Mouse (Mus musculus): ENCODE data around the gene Paxip1. TPM values are rescaled to one million over a fixed set of nuclear protein-coding genes. Genes with fewer than 3 reads are reported as not detected.
A peak's percentile ranks its signal among the peaks of the same experiment; 100 is the strongest.

Gene Paxip1
- total RNA-seq, 1 experiment = 49.3 TPM

DNA sequence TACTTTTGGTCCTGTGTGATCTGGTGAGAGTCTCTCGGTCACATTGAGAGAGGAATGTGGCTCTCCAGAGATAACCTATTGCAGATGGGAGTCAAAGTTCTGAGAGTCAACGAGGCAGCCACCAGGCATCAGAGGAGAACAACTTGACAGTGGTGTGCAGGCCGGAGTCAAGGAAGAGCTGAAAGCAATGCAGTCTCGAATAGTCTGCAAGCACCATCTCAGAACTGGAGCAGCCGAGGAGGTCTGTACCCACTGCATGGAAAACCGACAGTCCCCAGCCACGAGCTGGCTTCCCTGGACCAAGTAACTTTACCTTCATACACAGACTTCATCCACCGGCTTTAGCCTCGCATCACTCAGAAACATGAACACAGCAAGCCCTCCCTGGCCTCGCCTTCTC, 1.9 kb downstream of the Paxip1 start:
- no peak for TF ChIP-seq ZNF384 (IDR thresholded peaks at IDR 0.05; ENCODE audit: low read depth, low read length)
- no peak for TF ChIP-seq MAFK (IDR thresholded peaks at IDR 0.05; ENCODE audit: insufficient read depth, low read depth, low read length)
- TF ChIP-seq ZC3H11A (IDR thresholded peaks at IDR 0.05; ENCODE audit: borderline replicate concordance, low read depth, low read length) = no peak
- no peak for TF ChIP-seq CHD2 (IDR thresholded peaks at IDR 0.05; ENCODE audit: low read depth, low read length)
- TF ChIP-seq HCFC1 (IDR thresholded peaks at IDR 0.05; ENCODE audit: borderline replicate concordance, insufficient read depth, low read length) = no peak
- Histone ChIP-seq H3K27ac (ENCODE audit: insufficient read depth, low read depth, low read length, poor library complexity, severe bottlenecking) (no peak overlapping the region), H3K4me1 (ENCODE audit: control insufficient read depth in 2 of 2, insufficient read depth in 2 of 2, low read length in 2 of 2, poor library complexity in 1 of 2) (0 out of 4 replicates have a peak, but pooled peaks cover 2% of the 10 kb centered on the region in 2 experiments), H3K4me3 (ENCODE audit: insufficient read depth in 1 of 2, low read depth in 1 of 2, low read length in 2 of 2, poor library complexity in 1 of 2, severe bottlenecking in 1 of 2) (peak overlapping the region; percentile 83 to 98; a peak in 2 of 4 replicates), H3K9ac (ENCODE audit: insufficient read depth, low read depth, low read length, poor library complexity, severe bottlenecking) (peak overlapping the region; percentile 54), H3K9me3 (ENCODE audit: control insufficient read depth, insufficient read depth, low read depth, low read length) (no peaks in the 10 kb centered on the region), H3K36me3 (ENCODE audit: control insufficient read depth, insufficient read depth, low read length, poor library complexity, severe bottlenecking) (peaks cover 25% of the 10 kb centered on the region)
- in situ Hi-C loops (cut with MboI; ENCODE audit: low sequenced_read_pairs in 2 of 2, unreplicated experiment in 2 of 2) = no loop called here
- no peak for DNase-seq (ENCODE audit: low read depth, low spot score)

DNA sequence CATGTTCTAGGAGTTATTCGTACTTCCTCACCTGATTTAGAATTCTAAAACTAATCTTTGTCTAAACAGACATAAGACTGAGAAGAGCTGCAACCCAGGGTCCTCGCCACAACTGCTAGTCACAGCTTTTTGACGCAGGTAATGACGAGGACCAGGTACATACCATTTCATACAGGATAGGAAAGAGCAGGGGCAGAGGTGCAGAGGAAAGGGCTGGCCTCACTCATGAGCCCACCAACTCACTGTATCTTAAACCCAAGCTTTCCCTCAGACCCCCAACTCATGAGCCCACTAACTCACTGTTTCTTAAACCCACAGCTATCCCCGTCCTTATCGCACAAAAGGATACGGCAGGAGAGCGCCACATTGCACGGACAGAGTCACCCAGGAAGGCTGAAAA, 8.1 kb downstream of the Paxip1 start:
- H3K36me3 ChIP-seq (ENCODE audit: control insufficient read depth, insufficient read depth, low read length, poor library complexity, severe bottlenecking) = peaks cover 42% of the 10 kb centered on the region
- H3K4me3 ChIP-seq (ENCODE audit: insufficient read depth in 1 of 2, low read depth in 1 of 2, low read length in 2 of 2, poor library complexity in 1 of 2, severe bottlenecking in 1 of 2) = no peak overlapping the region
- TF ChIP-seq HCFC1 (IDR thresholded peaks at IDR 0.05; ENCODE audit: borderline replicate concordance, insufficient read depth, low read length) = no peak
- no peak for TF ChIP-seq ZNF384 (IDR thresholded peaks at IDR 0.05; ENCODE audit: low read depth, low read length)
- DNase-seq (ENCODE audit: low read depth, low spot score) = no peak
- in situ Hi-C loops (cut with MboI; ENCODE audit: low sequenced_read_pairs in 2 of 2, unreplicated experiment in 2 of 2) = no loop called here
- H3K4me1 ChIP-seq (ENCODE audit: control insufficient read depth in 2 of 2, insufficient read depth in 2 of 2, low read length in 2 of 2, poor library complexity in 1 of 2) = no peaks in the 10 kb centered on the region; a peak in 1 of 4 replicates
- H3K9ac ChIP-seq (ENCODE audit: insufficient read depth, low read depth, low read length, poor library complexity, severe bottlenecking) = no peak overlapping the region
- no peaks in the 10 kb centered on the region for H3K9me3 ChIP-seq (ENCODE audit: control insufficient read depth, insufficient read depth, low read depth, low read length)
- H3K27ac ChIP-seq (ENCODE audit: insufficient read depth, low read depth, low read length, poor library complexity, severe bottlenecking) = no peak overlapping the region

DNA sequence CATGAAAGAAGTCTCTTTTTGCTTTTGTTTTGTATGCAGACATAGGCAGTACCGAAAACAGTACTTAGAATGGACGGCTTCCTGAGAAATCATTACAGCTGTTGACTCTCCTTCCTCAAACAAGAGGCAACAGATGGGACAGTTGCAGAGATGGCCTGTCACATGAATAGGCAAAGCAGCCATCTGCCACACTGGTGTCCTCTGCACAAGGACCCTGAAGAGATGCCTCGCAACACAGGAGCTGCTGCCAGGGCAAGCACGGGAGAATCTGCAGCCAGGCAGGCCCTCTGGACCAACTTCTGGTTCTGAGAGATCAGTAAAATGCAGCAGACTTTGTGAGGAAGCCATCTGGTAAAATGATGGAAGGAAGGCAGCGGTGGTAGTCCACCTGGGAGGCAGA, 23.5 kb downstream of the Paxip1 start:
- Histone ChIP-seq H3K4me1 (ENCODE audit: control insufficient read depth in 2 of 2, insufficient read depth in 2 of 2, low read length in 2 of 2, poor library complexity in 1 of 2) (no peaks in the 10 kb centered on the region; a peak in 1 of 4 replicates), H3K9me3 (ENCODE audit: control insufficient read depth, insufficient read depth, low read depth, low read length) (no peaks in the 10 kb centered on the region), H3K27ac (ENCODE audit: insufficient read depth, low read depth, low read length, poor library complexity, severe bottlenecking) (no peak overlapping the region), H3K4me3 (ENCODE audit: insufficient read depth in 1 of 2, low read depth in 1 of 2, low read length in 2 of 2, poor library complexity in 1 of 2, severe bottlenecking in 1 of 2) (no peak overlapping the region), H3K9ac (ENCODE audit: insufficient read depth, low read depth, low read length, poor library complexity, severe bottlenecking) (no peak overlapping the region), H3K36me3 (ENCODE audit: control insufficient read depth, insufficient read depth, low read length, poor library complexity, severe bottlenecking) (peaks cover 57% of the 10 kb centered on the region)
- no peak for DNase-seq (ENCODE audit: low read depth, low spot score)
- in situ Hi-C loops (cut with MboI; ENCODE audit: low sequenced_read_pairs in 2 of 2, unreplicated experiment in 2 of 2) = no loop called here
- TF ChIP-seq HCFC1 (IDR thresholded peaks at IDR 0.05; ENCODE audit: borderline replicate concordance, insufficient read depth, low read length) (no peak), CHD2 (IDR thresholded peaks at IDR 0.05; ENCODE audit: low read depth, low read length) (no peak), ZC3H11A (IDR thresholded peaks at IDR 0.05; ENCODE audit: borderline replicate concordance, low read depth, low read length) (no peak), MAFK (IDR thresholded peaks at IDR 0.05; ENCODE audit: insufficient read depth, low read depth, low read length) (no peak), ZNF384 (IDR thresholded peaks at IDR 0.05; ENCODE audit: low read depth, low read length) (no peak)

DNA sequence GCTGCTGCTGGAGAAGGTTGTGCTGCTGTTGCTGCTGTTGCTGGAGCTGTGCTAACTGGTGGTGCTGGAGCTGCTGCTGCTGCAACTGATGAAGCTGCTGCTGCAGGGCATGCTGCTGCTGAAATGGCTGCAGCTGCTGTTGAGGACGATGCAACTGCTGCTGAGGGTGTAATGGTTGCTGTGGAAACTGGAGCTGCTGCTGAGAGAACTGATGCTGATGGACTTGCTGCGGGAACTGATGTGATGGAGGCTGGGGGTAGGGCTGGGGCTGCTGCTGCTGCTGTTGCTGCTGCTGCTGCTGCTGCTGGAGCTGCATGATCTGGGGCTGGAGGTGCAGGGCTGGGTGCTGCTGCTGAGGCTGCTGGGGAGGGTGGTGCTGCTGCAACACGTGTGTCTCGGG, 25.7 kb downstream of the Paxip1 start:
- Histone ChIP-seq H3K27ac (ENCODE audit: insufficient read depth, low read depth, low read length, poor library complexity, severe bottlenecking) (no peak overlapping the region), H3K9me3 (ENCODE audit: control insufficient read depth, insufficient read depth, low read depth, low read length) (no peaks in the 10 kb centered on the region), H3K36me3 (ENCODE audit: control insufficient read depth, insufficient read depth, low read length, poor library complexity, severe bottlenecking) (peaks cover 58% of the 10 kb centered on the region), H3K4me3 (ENCODE audit: insufficient read depth in 1 of 2, low read depth in 1 of 2, low read length in 2 of 2, poor library complexity in 1 of 2, severe bottlenecking in 1 of 2) (no peak overlapping the region), H3K4me1 (ENCODE audit: control insufficient read depth in 2 of 2, insufficient read depth in 2 of 2, low read length in 2 of 2, poor library complexity in 1 of 2) (no peaks in the 10 kb centered on the region; a peak in 1 of 4 replicates), H3K9ac (ENCODE audit: insufficient read depth, low read depth, low read length, poor library complexity, severe bottlenecking) (no peak overlapping the region)
- in situ Hi-C loops (cut with MboI; ENCODE audit: low sequenced_read_pairs in 2 of 2, unreplicated experiment in 2 of 2) = no loop called here
- DNase-seq (ENCODE audit: low read depth, low spot score) = no peak
- no peak for TF ChIP-seq HCFC1 (IDR thresholded peaks at IDR 0.05; ENCODE audit: borderline replicate concordance, insufficient read depth, low read length)
- no peak for TF ChIP-seq ZC3H11A (IDR thresholded peaks at IDR 0.05; ENCODE audit: borderline replicate concordance, low read depth, low read length)
- TF ChIP-seq CHD2 (IDR thresholded peaks at IDR 0.05; ENCODE audit: low read depth, low read length) = no peak
- no peak for TF ChIP-seq ZNF384 (IDR thresholded peaks at IDR 0.05; ENCODE audit: low read depth, low read length)
- TF ChIP-seq MAFK (IDR thresholded peaks at IDR 0.05; ENCODE audit: insufficient read depth, low read depth, low read length) = no peak

DNA sequence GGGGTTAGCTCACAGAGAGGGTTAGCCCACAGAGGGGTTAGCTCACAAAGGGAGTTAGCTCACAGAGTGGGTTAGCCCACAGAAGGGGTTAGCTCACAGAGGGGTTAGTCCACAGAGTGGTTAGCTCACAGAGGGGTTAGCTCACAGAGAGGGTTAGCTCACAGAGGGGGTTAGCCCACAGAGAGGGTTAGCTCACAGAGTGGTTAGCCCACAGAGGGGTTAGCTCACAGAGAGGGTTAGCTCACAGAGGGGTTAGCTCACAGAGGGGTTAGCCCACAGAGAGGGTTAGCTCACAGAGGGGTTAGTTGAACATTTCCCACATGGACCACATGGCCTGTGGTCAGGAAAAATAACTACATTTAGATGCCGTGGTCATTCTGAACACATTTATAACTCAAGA, 46.5 kb downstream of the Paxip1 start:
- Histone ChIP-seq H3K9ac (ENCODE audit: insufficient read depth, low read depth, low read length, poor library complexity, severe bottlenecking) (no peak overlapping the region), H3K36me3 (ENCODE audit: control insufficient read depth, insufficient read depth, low read length, poor library complexity, severe bottlenecking) (peaks cover 37% of the 10 kb centered on the region), H3K4me1 (ENCODE audit: control insufficient read depth in 2 of 2, insufficient read depth in 2 of 2, low read length in 2 of 2, poor library complexity in 1 of 2) (no peaks in the 10 kb centered on the region), H3K4me3 (ENCODE audit: insufficient read depth in 1 of 2, low read depth in 1 of 2, low read length in 2 of 2, poor library complexity in 1 of 2, severe bottlenecking in 1 of 2) (no peak overlapping the region), H3K27ac (ENCODE audit: insufficient read depth, low read depth, low read length, poor library complexity, severe bottlenecking) (no peak overlapping the region), H3K9me3 (ENCODE audit: control insufficient read depth, insufficient read depth, low read depth, low read length) (no peaks in the 10 kb centered on the region)
- TF ChIP-seq MAFK (IDR thresholded peaks at IDR 0.05; ENCODE audit: insufficient read depth, low read depth, low read length) (no peak), CHD2 (IDR thresholded peaks at IDR 0.05; ENCODE audit: low read depth, low read length) (no peak), ZC3H11A (IDR thresholded peaks at IDR 0.05; ENCODE audit: borderline replicate concordance, low read depth, low read length) (no peak)
- no peak for DNase-seq (ENCODE audit: low read depth, low spot score)
- in situ Hi-C loops (cut with MboI; ENCODE audit: low sequenced_read_pairs in 2 of 2, unreplicated experiment in 2 of 2) = no loop called here

Measured in ES-E14 (cell line).